Mouse (Mus musculus) thymus, adult 18-20 months (tissue): ENCODE measurements at regions not wholly inside any gene's neighbourhood (a gene's known extent, or its start where the extent isn't known, plus 50 kb on each side); places are given as distances from the start of the nearest gene placed in this dataset.
"Not testable (repeated sequence)": the region's sequence is repeated elsewhere in the genome, so short reads cannot be mapped to it uniquely, and the experiment has no call there.

ENCODE experiments used
- DNase-seq, 2 experiments: peaks; one replicate each; pipeline ENCODE4 v3.0.0; 2022; ENCODE audit warnings: mixed read lengths in 2 of 2

DNA sequence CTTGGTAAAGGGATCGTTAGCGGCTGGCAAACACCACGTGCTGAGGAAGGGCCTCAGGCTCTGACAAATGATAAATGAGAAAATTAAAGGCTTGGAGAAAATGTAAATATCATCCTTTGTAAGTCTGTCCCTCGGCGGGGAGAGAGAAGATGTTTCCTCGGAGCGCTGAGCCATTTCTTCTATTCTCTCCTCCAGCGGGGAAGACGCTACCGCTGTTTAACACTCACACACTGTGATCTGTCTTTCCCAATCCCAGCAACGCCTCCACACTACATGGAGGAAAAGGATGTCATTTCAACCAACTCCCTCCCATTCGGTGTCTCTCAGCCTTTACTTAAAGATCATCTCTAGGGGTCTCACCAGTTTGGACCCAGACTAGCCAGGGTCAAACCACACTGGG lies 239.0 kb downstream of the Prex1 start:
- no peak for DNase-seq

DNA sequence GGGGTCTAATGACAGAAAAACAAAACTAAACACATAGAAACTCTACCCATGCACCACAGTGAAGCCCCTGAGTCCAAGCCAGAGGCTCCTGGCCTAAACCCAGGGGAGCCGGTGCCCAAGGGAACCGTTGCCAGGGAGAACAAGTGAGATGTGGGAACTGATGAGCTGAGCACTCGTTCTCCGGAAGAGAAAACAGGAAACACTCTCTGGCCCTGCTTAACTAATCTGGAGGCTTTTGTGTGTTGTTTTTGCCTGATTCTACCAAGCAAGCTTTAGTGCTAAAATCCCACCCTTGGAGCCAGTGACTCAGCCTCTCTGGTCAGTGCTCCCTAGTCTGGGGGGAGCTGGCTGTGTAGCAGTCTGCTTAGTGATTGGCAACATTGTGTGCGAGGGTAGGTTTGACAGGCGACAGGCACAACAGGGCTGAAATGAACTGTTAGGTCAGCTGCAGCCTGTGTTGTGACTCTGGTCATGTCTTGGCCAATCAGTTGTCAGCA lies 242.3 kb downstream of the Prex1 start:
- no peak for DNase-seq

GRCm38 (mm10) chr2:166469046-166469593 lies 244.5 kb downstream of the Prex1 start:
- no peak for DNase-seq

DNA sequence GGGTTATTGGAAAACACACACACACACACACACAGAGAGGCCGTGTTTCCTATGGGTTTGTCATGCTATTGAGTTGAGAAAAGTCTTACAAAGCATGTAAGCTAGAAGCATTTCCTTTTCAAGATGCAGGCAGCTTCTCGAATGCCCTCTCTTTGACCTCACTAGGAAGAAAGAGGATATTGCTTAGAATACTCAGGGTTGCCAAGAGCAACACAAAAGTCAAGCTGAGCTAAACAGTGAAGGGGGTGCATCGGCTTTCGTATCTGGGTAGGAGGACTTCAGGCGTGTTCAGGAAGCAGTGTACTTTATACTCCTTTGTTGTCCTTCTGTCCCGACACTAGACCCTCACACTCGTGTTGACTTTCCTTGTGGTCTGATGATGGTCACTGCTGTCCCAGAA lies 246.5 kb downstream of the Prex1 start:
- no peak for DNase-seq

DNA sequence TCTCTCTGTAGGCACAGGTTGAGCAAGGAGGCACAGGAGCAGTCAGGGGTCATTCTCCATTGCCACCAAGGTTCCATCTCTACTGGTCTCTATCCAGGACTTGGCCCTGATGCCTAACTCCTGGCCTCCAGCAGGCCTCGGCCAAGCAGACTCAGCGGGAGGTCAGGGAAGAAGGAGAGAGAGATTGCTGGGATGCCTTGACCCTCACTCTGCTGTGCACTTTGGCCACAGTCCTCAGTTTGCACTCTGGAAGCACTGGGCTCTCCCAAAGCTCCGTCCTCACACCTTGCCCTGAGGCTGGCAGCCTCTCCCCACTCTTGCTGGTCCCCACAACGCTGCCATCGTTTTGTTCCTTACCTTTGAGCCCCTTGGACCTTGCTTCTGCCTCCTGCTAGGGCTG lies 248.1 kb downstream of the Prex1 start:
- DNase-seq: no peak

- DNase-seq: no peak
Measured at GRCm38 (mm10) chr2:166463539-166463938, 250.1 kb downstream of the Prex1 start.

DNA sequence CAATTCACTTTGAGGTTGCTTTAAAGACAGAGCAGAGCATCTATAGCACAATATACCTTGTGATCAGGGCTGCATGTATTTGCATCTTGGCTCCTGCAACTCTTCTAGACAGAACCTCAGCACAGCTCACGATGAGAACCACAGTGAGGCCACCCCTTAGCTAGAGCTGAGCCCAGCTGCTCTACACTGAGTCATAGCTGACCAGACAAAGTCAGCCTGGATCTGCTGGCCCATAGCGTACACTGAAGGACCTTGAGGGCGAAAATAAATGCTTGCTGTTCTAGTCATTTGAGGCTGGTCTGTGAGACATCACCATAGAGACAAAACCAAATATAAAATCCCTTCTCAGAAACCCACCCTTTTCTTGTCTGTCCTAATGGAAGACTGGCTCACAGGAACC lies 251.7 kb downstream of the Prex1 start:
- no peak for DNase-seq

GRCm38 (mm10) chr2:166461103-166461502 lies 252.5 kb downstream of the Prex1 start:
- DNase-seq: no peak

DNA sequence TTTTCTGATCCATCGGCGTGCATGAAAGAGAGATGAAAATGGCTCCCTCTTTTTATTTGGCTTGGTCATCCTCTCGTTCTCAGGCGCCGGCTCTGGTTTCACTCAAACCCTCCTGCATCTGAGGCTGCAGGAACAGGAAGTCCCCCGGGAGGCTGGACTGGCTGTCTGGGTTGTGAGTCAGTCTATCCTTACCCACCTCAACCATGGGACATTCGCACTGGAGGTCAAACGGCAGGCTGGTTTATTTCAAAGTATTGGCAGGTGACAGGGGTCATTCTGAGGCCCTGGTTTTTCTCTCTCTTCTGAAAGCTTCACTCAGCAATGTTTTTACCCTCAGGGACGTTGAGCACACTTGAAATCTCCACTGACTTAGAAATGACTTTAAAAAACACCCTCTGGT lies 253.7 kb downstream of the Prex1 start:
- DNase-seq: no peak

- no peak for DNase-seq
Measured at GRCm38 (mm10) chr2:166458953-166459352, 254.7 kb downstream of the Prex1 start.

- DNase-seq: no peak
Measured at GRCm38 (mm10) chr2:166457381-166458172, 256.1 kb downstream of the Prex1 start.

- not testable (repeated sequence) for DNase-seq
Measured at GRCm38 (mm10) chr2:166454160-166454888, 259.3 kb downstream of the Prex1 start.

DNA sequence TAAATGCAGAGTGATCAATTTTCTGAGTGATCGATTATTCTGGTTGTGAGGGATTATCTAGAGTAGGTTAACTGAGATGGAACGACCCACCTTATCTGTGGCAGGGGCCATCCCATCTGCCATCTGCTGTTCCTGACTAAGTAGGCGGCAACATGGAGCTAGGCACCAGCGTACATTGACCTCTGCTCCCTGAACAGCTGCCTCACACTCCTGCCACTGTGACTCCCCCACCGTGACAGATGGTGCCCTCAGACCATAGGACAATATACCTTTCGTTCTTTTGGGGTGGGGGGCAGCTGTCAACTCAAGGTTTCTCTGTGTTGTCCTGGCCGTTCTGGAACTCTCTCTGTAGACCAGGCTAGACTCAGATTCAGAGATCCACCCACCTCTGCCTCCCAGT lies 262.7 kb downstream of the Prex1 start:
- DNase-seq: no peak

- no peak for DNase-seq
Measured at GRCm38 (mm10) chr2:166450380-166450779, 263.3 kb downstream of the Prex1 start.

GRCm38 (mm10) chr2:166448724-166449123 lies 264.9 kb downstream of the Prex1 start:
- DNase-seq: no peak

- DNase-seq: no peak
Measured at GRCm38 (mm10) chr2:166448161-166448560, 265.5 kb downstream of the Prex1 start.

DNA sequence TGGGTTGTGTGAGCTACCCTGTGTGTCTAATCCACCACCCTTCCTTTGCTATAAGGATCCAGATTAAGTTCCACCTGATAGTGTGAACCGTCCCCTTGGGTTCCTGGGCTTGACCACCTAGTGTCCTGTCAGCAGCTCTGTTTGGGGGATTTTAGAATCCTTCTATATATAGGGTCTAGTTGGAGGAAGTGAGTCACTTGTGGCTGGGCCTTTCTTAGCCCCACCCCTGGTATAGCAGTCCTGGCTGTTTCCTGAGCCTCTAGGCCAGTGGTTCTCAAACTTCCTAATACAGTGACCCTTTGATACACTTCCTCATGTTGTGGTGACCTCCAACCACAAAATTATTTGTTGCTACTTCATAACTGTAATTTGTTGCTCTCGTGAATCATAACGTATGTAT lies 267.1 kb downstream of the Prex1 start:
- no peak for DNase-seq

GRCm38 (mm10) chr2:166445824-166446223 lies 267.8 kb downstream of the Prex1 start:
- not testable (repeated sequence) for DNase-seq

GRCm38 (mm10) chr2:166442997-166443396 lies 270.6 kb downstream of the Prex1 start:
- no peak for DNase-seq

DNA sequence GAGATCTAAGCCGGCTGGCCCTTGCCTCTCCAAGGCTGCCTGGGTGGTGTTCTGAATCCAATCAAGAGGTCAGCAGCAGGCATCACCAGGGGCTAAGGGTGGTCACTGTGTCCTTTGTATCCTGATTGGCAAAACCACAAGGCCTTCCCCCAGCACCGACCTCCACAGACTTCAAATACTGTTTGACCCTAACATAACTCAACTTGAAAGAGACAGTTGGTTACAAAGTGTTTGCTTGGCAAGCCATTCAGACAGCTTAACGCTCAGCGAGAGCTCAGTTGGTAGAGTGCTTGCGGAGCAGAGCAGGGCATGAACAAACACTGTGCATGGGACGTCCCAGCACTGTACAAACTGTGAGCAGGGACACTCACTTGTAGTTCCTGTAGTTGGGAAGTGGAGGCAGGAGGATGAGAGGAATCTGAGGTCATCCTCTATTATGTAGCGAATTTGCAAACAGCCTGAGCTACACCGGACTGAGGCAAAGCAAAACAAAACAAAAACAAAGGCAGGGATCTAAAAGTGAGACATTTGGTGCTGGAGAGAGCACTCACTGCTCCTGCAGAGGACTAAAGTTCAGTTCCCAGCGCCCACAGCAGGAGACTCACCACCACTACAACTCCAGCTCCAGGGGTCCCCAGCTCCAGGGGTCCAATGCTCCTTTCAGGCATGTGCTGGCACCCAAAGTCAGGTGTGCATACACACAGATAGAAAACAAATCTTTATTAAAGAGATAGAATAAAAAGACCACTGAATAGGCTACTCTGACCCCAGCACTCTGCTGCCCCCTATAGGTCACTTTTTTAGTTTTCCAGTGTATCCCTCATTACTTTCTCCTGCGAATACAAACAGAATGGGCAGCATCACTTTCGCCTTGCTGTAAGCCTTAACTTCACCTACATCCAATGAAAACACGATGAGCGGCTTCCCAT lies 273.5 kb downstream of the Prex1 start:
- DNase-seq: no peak

DNA sequence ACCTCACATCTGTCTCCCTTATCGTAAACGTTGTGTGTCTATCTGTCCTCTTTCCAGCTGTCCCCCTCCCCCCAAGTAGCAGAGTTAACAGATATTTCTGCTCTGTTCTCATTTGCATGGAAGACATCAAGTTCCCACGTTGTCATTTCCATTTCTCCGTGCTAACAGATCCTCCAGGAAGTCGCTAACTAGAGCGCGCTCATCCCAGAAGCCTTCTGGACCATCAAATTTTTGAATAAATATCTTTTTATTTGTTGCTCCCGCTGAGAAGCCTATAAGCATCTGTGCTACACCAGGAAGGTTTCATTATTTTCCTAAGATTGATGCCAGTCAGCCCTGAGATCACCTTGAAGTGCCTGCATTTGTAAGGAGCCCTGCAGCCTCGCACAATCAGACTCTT lies 275.4 kb downstream of the Prex1 start:
- DNase-seq: no peak

DNA sequence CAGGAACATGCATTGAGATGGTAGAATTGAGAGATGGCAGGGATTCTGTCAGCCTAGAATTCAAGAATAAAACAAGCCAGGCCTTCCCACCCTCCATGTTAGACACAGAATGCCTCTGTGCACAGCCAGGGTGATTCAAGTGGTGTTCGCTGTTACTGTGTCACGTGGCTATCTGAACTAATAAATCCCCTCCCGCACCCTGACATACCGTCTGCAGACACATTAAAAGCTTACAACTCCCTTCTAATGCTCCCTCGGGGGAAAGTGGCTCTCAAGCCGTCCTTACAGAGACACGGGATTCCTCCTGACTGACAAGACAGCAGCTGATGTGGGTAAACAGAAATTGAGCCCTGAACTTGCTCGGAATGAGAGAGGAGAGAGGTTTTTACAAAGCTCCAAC lies 279.1 kb downstream of the Prex1 start:
- no peak for DNase-seq
